Mouse (Mus musculus): ENCODE data around the gene Fgl2. TPM values are rescaled to one million over a fixed set of nuclear protein-coding genes. Genes with fewer than 3 reads are reported as not detected.
A peak's percentile ranks its signal among the peaks of the same experiment; 100 is the strongest.

Gene Fgl2
- polyA plus RNA-seq, 1 experiment from 2014 or later, result 0.49 TPM

DNA sequence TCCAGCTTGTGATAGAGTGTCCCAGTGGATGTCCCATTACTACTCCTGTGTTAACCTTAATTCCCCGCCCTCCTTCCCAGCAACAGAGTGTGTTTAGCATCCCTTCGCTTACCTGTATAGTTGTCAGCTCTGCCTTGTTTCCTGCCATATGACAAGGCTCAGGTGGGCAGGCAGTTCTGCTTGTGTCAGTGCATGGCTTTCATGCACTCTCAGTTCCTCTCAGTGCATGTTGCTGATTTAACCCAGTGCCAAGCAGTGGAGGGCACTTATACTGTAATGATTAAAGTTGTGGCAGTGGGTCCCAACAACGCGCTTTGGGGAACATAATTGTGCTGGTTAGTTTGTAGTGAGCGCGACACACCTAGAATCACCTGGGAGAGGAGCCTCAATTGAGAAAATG is 54.2 kb downstream of the Fgl2 start:
- WGBS, result 92% methylated on average over 6 of the region's 6 CpGs
- Histone ChIP-seq H3K36me3 (replicated peaks) (no peaks in the 10 kb centered on the region), H3K27me3 (replicated peaks; ENCODE audit: low read depth, poor library complexity, severe bottlenecking) (no peaks in the 10 kb centered on the region), H3K4me3 (peak overlapping the region; percentile 95), H3K9me3 (no peaks in the 10 kb centered on the region), H3K27ac (replicated peaks) (no peak overlapping the region), H3K4me1 (peaks cover 20% of the 10 kb centered on the region)
- no peak for DNase-seq (ENCODE audit: low spot score)

Other genes with a start within 250 kb of the Fgl2 start
- gene Gsap, start 186.4 kb upstream of the Fgl2 start, polyA plus RNA-seq (2016; fragmentation: Nextera tagmentation; extraction: Ambion mirVana), result 0.85 and 1.5 TPM in 2 replicates
- 0.16 TPM in 1 of 2 replicates, not detected in the other for gene Ccdc146, start 52.0 kb downstream of the Fgl2 start, polyA plus RNA-seq (2016; fragmentation: Nextera tagmentation; extraction: Ambion mirVana)
- 6.0 and 7.2 TPM in 2 replicates for gene Fam185a, start 52.3 kb downstream of the Fgl2 start, polyA plus RNA-seq (2016; fragmentation: Nextera tagmentation; extraction: Ambion mirVana)
- gene Lrrc17, start 170.9 kb downstream of the Fgl2 start, polyA plus RNA-seq (2016; fragmentation: Nextera tagmentation; extraction: Ambion mirVana), result 12.9 and 15.9 TPM in 2 replicates

Measured in embryonic facial prominence, embryonic 10.5 days (tissue).